Mouse (Mus musculus): ENCODE measurements at regions not wholly inside any gene's neighbourhood (a gene's known extent, or its start where the extent isn't known, plus 50 kb on each side); places are given as distances from the start of the nearest gene placed in this dataset.

DNA sequence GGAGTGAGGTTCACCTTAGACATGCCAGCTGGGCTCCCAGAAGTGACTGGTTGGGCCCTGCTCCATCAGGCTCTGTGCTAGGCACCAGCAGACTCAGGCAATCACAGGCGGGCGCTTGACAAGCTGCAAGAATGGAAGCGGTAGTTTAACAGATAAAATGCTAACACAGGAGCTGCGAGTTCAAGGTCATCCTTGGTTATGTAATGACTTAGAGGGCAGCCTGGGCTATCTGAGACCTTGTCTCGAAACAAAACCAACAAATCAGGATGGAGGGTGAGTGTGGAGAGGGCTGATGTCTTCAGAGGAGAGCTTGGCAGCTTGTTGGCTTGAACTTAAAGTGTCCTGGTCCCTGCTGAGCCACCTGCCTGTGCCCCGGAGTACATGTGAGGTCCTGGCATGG, 107.6 kb downstream of the Vegfa start:
- no peaks in the 10 kb centered on the region for H3K9me3 ChIP-seq (ENCODE audit: control insufficient read depth, low read length)
- H3K27me3 ChIP-seq (replicated peaks; ENCODE audit: control insufficient read depth, insufficient read depth, low read length): no peaks in the 10 kb centered on the region
- no peaks in the 10 kb centered on the region for H3K36me3 ChIP-seq (ENCODE audit: control insufficient read depth, insufficient read depth, low read length)
- no peak overlapping the region for H3K4me3 ChIP-seq (ENCODE audit: low read depth, low read length)
- no peak for ATAC-seq (replicated peaks; ENCODE audit: low FRiP score, low TSS enrichment, low read depth)
- no peaks in the 10 kb centered on the region for H3K4me1 ChIP-seq (replicated peaks; ENCODE audit: control insufficient read depth, insufficient read depth, low read length)
- WGBS: 90% methylated on average over 6 of the region's 6 CpGs
- H3K4me2 ChIP-seq (ENCODE audit: low read length): no peak overlapping the region
- DNase-seq (ENCODE audit: low spot score): no peak
- no peak overlapping the region for H3K27ac ChIP-seq (ENCODE audit: low read depth)
- H3K9ac ChIP-seq (ENCODE audit: low read length): no peak overlapping the region

DNA sequence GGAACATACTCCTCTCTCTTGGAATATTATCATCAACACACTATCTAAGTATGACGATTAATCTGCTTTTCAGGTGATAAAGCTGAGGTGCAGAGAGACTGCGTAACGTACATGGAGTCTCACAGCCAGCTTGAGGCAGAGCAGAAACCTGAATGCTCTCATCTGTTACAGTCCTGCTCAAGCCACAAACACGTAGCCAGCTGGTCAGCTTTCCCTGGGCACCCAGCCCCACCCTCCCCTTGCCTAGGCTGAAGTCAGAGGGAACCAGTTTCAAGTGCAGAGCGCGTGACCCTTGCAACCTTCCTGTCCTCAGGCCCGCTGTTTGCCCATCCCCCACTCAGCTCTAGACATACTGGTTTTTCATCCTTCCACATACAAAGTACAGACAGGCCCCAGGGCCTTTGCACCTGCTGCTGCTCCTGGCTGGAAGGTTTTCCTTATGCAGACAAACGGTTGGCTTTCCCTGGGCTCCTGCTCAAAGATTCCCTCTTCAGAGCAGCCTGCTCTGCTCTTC, 108.9 kb downstream of the Vegfa start:
- 75% methylated on average over 8 of the region's 8 CpGs for WGBS
- H3K9ac ChIP-seq (ENCODE audit: low read length): no peak overlapping the region
- no peak overlapping the region for H3K27ac ChIP-seq (ENCODE audit: low read depth)
- H3K9me3 ChIP-seq (ENCODE audit: control insufficient read depth, low read length): no peaks in the 10 kb centered on the region
- H3K27me3 ChIP-seq (replicated peaks; ENCODE audit: control insufficient read depth, insufficient read depth, low read length): no peaks in the 10 kb centered on the region
- H3K36me3 ChIP-seq (ENCODE audit: control insufficient read depth, insufficient read depth, low read length): no peaks in the 10 kb centered on the region
- H3K4me2 ChIP-seq (ENCODE audit: low read length): no peak overlapping the region
- H3K4me3 ChIP-seq (ENCODE audit: low read depth, low read length): no peak overlapping the region
- DNase-seq (ENCODE audit: low spot score): no peak
- no peak for ATAC-seq (replicated peaks; ENCODE audit: low FRiP score, low TSS enrichment, low read depth)
- H3K4me1 ChIP-seq (replicated peaks; ENCODE audit: control insufficient read depth, insufficient read depth, low read length): no peaks in the 10 kb centered on the region

DNA sequence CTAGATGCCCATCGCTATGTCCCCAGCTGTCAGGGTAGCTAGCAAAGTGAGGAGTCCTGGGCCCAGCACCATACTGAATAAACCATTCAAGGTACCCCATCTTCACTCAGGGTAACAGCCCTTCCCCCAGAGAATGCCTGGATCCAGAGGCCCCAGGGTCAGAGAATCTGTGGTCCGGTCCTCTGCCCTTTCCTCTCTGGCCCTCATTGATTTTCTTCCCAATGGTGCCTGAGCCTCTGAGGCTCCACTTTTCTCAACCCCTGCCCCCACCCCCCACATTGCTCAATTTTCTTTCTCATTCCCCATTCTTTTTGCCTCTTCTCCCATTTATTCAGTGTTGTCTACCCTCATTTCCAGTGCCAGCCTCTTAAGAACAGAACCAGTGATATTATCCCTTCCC, 114.5 kb downstream of the Vegfa start:
- no peak for DNase-seq (ENCODE audit: low spot score)
- no peaks in the 10 kb centered on the region for H3K4me1 ChIP-seq (replicated peaks; ENCODE audit: control insufficient read depth, insufficient read depth, low read length)
- WGBS: 83% methylated on average over 2 of the region's 2 CpGs

DNA sequence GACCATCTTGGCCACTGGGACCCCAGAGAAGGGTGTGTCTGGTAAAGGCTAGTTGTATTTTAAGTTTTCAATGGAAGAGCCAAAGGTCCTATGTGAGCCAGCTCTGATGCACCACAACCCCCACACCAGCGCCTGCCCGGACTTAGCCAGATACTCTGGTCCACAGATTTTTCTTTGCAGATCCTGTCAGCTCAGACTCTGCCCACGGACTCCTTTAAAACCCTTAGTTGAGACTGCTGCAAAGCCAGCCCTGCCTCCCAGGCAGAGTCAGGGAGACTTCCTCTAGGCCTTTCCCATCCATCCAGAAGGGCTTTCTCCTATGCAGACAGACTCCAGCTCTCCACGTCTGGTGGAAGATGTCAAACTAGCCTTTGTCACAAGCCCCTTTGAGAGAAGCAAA, 115.2 kb downstream of the Vegfa start:
- H3K9me3 ChIP-seq (ENCODE audit: control insufficient read depth, low read length): no peaks in the 10 kb centered on the region
- H3K36me3 ChIP-seq (ENCODE audit: control insufficient read depth, insufficient read depth, low read length): no peaks in the 10 kb centered on the region
- no peak for DNase-seq (ENCODE audit: low spot score)
- H3K27ac ChIP-seq (ENCODE audit: low read depth): no peak overlapping the region
- no peak overlapping the region for H3K4me3 ChIP-seq (ENCODE audit: low read depth, low read length)
- H3K9ac ChIP-seq (ENCODE audit: low read length): no peak overlapping the region
- ATAC-seq (replicated peaks; ENCODE audit: low FRiP score, low TSS enrichment, low read depth): no peak
- 57% methylated on average over 4 of the region's 4 CpGs for WGBS
- no peak overlapping the region for H3K4me2 ChIP-seq (ENCODE audit: low read length)
- no peaks in the 10 kb centered on the region for H3K4me1 ChIP-seq (replicated peaks; ENCODE audit: control insufficient read depth, insufficient read depth, low read length)
- no peaks in the 10 kb centered on the region for H3K27me3 ChIP-seq (replicated peaks; ENCODE audit: control insufficient read depth, insufficient read depth, low read length)

More for the DNA sequence above, 114.5 kb downstream of the Vegfa start:
- no peak for ATAC-seq (replicated peaks; ENCODE audit: low FRiP score, low TSS enrichment, low read depth)
- Histone ChIP-seq H3K36me3 (ENCODE audit: control insufficient read depth, insufficient read depth, low read length) (no peaks in the 10 kb centered on the region), H3K27me3 (replicated peaks; ENCODE audit: control insufficient read depth, insufficient read depth, low read length) (no peaks in the 10 kb centered on the region), H3K9me3 (ENCODE audit: control insufficient read depth, low read length) (no peaks in the 10 kb centered on the region), H3K27ac (ENCODE audit: low read depth) (no peak overlapping the region), H3K4me3 (ENCODE audit: low read depth, low read length) (no peak overlapping the region), H3K9ac (ENCODE audit: low read length) (no peak overlapping the region), H3K4me2 (ENCODE audit: low read length) (no peak overlapping the region)

DNA sequence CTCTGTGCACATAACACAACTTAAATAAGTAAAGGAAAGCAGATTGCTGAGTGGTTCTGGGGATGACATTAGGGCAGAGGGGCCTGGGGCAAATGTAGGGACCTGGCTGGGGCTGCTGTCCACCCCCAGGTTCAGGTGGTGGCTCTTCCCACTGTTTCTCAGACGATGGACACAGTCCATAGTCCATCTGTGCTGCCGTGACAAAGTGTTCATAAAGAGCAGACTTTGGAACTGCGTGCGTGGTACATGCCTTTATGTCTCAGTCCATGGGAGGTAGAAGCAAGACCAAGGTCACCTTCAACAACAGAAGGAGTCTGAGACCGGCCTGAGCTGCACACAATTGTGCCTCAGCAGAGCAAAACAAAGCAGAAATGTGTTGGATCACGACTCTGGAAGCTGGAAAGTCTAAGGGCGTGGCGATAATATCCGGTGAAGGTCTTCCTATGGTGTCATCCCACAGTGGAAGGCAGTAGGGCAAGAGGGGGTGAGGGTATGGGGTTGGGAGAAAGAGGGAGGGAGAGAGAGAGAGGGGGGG, 117.4 kb downstream of the Vegfa start:
- no peak overlapping the region for H3K4me2 ChIP-seq (ENCODE audit: low read length)
- no peaks in the 10 kb centered on the region for H3K27me3 ChIP-seq (replicated peaks; ENCODE audit: control insufficient read depth, insufficient read depth, low read length)
- ATAC-seq (replicated peaks; ENCODE audit: low FRiP score, low TSS enrichment, low read depth): no peak
- no peak overlapping the region for H3K9ac ChIP-seq (ENCODE audit: low read length)
- no peak overlapping the region for H3K4me3 ChIP-seq (ENCODE audit: low read depth, low read length)
- H3K4me1 ChIP-seq (replicated peaks; ENCODE audit: control insufficient read depth, insufficient read depth, low read length): no peaks in the 10 kb centered on the region
- no peaks in the 10 kb centered on the region for H3K36me3 ChIP-seq (ENCODE audit: control insufficient read depth, insufficient read depth, low read length)
- H3K27ac ChIP-seq (ENCODE audit: low read depth): no peak overlapping the region
- no peaks in the 10 kb centered on the region for H3K9me3 ChIP-seq (ENCODE audit: control insufficient read depth, low read length)
- no peak for DNase-seq (ENCODE audit: low spot score)
- 82% methylated on average over 9 of the region's 9 CpGs for WGBS

DNA sequence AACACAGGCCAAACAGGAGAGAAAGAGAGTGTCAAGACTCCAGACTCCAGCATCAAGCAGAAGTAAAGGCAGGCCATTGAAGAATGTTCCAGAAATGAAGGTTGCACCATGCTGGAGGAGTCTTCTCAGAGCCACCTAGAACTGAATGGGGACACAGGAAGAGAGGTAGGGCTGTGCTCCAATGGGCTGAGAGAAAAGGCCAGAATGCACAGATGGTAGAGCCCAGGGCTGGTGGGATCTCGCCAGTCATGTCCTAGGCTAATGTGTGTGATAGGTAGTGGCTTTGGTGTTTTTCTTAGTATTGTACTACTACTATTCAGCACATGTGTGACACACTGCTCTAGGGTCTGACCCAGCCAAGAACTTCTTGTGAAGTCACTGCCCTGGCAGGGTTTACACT, 117.9 kb downstream of the Vegfa start:
- Histone ChIP-seq H3K9me3 (ENCODE audit: control insufficient read depth, low read length) (no peaks in the 10 kb centered on the region), H3K4me1 (replicated peaks; ENCODE audit: control insufficient read depth, insufficient read depth, low read length) (no peaks in the 10 kb centered on the region), H3K27ac (ENCODE audit: low read depth) (no peak overlapping the region), H3K4me3 (ENCODE audit: low read depth, low read length) (no peak overlapping the region), H3K36me3 (ENCODE audit: control insufficient read depth, insufficient read depth, low read length) (no peaks in the 10 kb centered on the region), H3K4me2 (ENCODE audit: low read length) (no peak overlapping the region), H3K27me3 (replicated peaks; ENCODE audit: control insufficient read depth, insufficient read depth, low read length) (no peaks in the 10 kb centered on the region), H3K9ac (ENCODE audit: low read length) (no peak overlapping the region)
- WGBS: 91% methylated on average over 1 of the region's 1 CpGs
- no peak for DNase-seq (ENCODE audit: low spot score)
- ATAC-seq (replicated peaks; ENCODE audit: low FRiP score, low TSS enrichment, low read depth): no peak

DNA sequence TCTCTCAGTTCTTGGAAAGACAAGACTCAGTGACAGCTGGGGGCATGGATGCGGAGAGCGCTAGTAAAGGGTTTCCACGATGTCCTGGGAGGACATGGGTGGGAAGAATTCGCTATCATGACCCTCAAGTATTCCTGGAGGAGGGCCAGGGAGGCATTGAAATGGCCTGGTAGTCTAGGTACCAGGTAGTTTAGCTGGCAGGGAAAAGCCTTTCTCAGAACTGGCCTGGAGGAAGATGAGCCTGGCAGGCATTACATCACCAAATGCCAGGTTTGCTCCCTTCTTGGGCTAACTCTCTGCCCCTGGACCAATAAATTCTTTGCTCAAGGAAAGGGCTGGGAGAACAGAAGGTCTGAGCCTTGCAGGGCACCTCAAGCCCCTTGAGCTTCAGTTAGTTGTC, 118.5 kb downstream of the Vegfa start:
- H3K9me3 ChIP-seq (ENCODE audit: control insufficient read depth, low read length): no peaks in the 10 kb centered on the region
- ATAC-seq (replicated peaks; ENCODE audit: low FRiP score, low TSS enrichment, low read depth) (no peak), DNase-seq (ENCODE audit: low spot score) (no peak)
- H3K4me3 ChIP-seq (ENCODE audit: low read depth, low read length): no peak overlapping the region
- H3K27me3 ChIP-seq (replicated peaks; ENCODE audit: control insufficient read depth, insufficient read depth, low read length): no peaks in the 10 kb centered on the region
- H3K4me1 ChIP-seq (replicated peaks; ENCODE audit: control insufficient read depth, insufficient read depth, low read length): no peaks in the 10 kb centered on the region
- H3K36me3 ChIP-seq (ENCODE audit: control insufficient read depth, insufficient read depth, low read length): no peaks in the 10 kb centered on the region
- no peak overlapping the region for H3K4me2 ChIP-seq (ENCODE audit: low read length)
- H3K27ac ChIP-seq (ENCODE audit: low read depth): no peak overlapping the region
- 87% methylated on average over 4 of the region's 4 CpGs for WGBS
- H3K9ac ChIP-seq (ENCODE audit: low read length): no peak overlapping the region

DNA sequence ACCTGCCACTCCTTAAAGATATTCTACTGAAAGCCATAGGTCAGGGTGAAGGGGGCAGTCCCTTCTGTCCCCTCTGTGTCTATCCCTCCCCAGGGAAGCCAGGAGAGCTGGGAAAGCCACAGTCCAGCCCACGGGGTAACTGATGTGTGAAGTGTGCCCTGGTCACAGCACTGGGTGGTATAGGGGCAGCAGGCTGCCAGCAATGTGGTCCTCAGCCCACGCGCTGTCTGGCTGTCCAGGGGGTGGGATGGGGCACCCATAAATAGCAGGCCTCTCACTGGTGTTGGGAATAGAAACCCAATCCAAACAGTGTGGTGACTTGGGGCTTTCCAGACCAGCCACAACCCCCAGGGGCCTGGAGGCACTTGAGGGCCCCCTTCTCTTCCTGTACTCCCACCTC, 120.0 kb downstream of the Vegfa start:
- no peaks in the 10 kb centered on the region for H3K4me1 ChIP-seq (replicated peaks; ENCODE audit: control insufficient read depth, insufficient read depth, low read length)
- H3K36me3 ChIP-seq (ENCODE audit: control insufficient read depth, insufficient read depth, low read length): no peaks in the 10 kb centered on the region
- H3K27me3 ChIP-seq (replicated peaks; ENCODE audit: control insufficient read depth, insufficient read depth, low read length): no peaks in the 10 kb centered on the region
- DNase-seq (ENCODE audit: low spot score): no peak
- no peak overlapping the region for H3K4me3 ChIP-seq (ENCODE audit: low read depth, low read length)
- no peak for ATAC-seq (replicated peaks; ENCODE audit: low FRiP score, low TSS enrichment, low read depth)
- no peaks in the 10 kb centered on the region for H3K9me3 ChIP-seq (ENCODE audit: control insufficient read depth, low read length)
- WGBS: 95% methylated on average over 3 of the region's 3 CpGs
- H3K27ac ChIP-seq (ENCODE audit: low read depth): no peak overlapping the region
- H3K4me2 ChIP-seq (ENCODE audit: low read length): no peak overlapping the region
- H3K9ac ChIP-seq (ENCODE audit: low read length): no peak overlapping the region

DNA sequence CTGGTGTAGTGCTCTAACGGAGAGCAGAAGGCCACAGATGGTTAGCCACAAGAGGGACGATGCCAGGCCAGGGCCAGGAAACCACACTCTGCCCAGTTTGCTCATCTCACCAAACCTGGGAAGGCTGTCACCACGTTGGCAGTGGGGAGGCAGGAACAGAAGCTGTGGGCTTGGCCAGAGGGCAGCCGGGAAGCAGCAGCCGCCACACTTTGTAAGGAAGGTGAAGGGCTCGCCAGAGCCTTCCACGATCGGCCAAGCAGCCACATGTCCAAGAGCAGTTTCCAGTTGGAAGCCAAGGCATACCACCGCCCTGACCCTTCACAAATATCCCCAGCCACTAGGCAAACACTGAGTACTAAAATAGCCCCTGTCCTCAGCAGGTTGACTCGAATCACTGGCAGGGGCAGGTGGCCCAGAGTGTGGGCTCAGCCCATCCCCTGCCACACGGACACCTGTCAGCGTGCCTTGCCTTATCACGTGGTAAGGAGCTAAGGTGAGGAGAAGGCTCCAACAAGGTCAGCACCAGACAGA, 120.9 kb downstream of the Vegfa start:
- Histone ChIP-seq H3K27me3 (replicated peaks; ENCODE audit: control insufficient read depth, insufficient read depth, low read length) (no peaks in the 10 kb centered on the region), H3K9ac (ENCODE audit: low read length) (no peak overlapping the region), H3K4me1 (replicated peaks; ENCODE audit: control insufficient read depth, insufficient read depth, low read length) (no peaks in the 10 kb centered on the region), H3K4me3 (ENCODE audit: low read depth, low read length) (no peak overlapping the region), H3K36me3 (ENCODE audit: control insufficient read depth, insufficient read depth, low read length) (no peaks in the 10 kb centered on the region), H3K9me3 (ENCODE audit: control insufficient read depth, low read length) (no peaks in the 10 kb centered on the region), H3K27ac (ENCODE audit: low read depth) (no peak overlapping the region), H3K4me2 (ENCODE audit: low read length) (no peak overlapping the region)
- WGBS: 91% methylated on average over 13 of the region's 13 CpGs
- no peak for DNase-seq (ENCODE audit: low spot score)
- ATAC-seq (replicated peaks; ENCODE audit: low FRiP score, low TSS enrichment, low read depth): no peak

Data from intestine, embryonic 14.5 days (tissue).